ENCODE assay signal across 22 mouse cellular contexts in genomic region chr13:98305257-98305656, GRCm38 (mm10). TPM values are rescaled to one million over a fixed set of nuclear protein-coding genes. Genes with fewer than 3 reads are reported as not detected.
"Had no signal": no experiment of that assay in that cellular context is flagged by ENCODE, and none has a peak within 500 bp of the region (broad histone marks: within the 10 kb centered on the region; RNA-seq: fewer than 3 reads in every experiment).

No protein-coding gene starts in this region.

- H3K4me1 ChIP-seq: limb, embryonic 10.5 days; liver, embryonic 15.5 days had no signal

- H3K4me2 ChIP-seq: kidney, embryonic 15.5 days; liver, embryonic 11.5 days; liver, embryonic 15.5 days; lung, embryonic 15.5 days; midbrain, embryonic 15.5 days had no signal

- DNase-seq: kidney, adult 2 months; kidney, postnatal 14 days; right cerebral cortex, postnatal 4 days; spleen, adult 18-20 months; thymus, adult 18-20 months; thymus, postnatal 36 days had no signal

- H3K9me3 ChIP-seq: kidney, embryonic 15.5 days; limb, embryonic 10.5 days; liver, embryonic 15.5 days; lung, embryonic 15.5 days; midbrain, embryonic 15.5 days had no signal

- ATAC-seq: intestine, embryonic 16.5 days; midbrain, embryonic 15.5 days had no signal

- H3K27me3 ChIP-seq: kidney, embryonic 15.5 days; liver, embryonic 15.5 days; lung, embryonic 15.5 days; midbrain, embryonic 15.5 days had no signal

- H3K27ac ChIP-seq: kidney, embryonic 15.5 days; limb, embryonic 10.5 days; liver, embryonic 15.5 days; midbrain, embryonic 15.5 days had no signal

- H3K9ac ChIP-seq: kidney, embryonic 15.5 days; liver, embryonic 15.5 days; lung, embryonic 15.5 days; midbrain, embryonic 15.5 days had no signal

- H3K4me3 ChIP-seq: kidney, embryonic 15.5 days; limb, embryonic 10.5 days; liver, embryonic 15.5 days; lung, embryonic 15.5 days; midbrain, embryonic 15.5 days had no signal

RNA-seq across cellular contexts. Expression of gene Gm21976, which starts 25.6 kb away (rescaled TPM):
- total RNA-seq: layer of hippocampus, adult 8-10 months; layer of hippocampus, postnatal 14 days; left cerebral cortex, adult 18-20 months; left cerebral cortex, postnatal 10 days; megakaryocyte-erythroid progenitor cell, adult 5-6 weeks had no signal
- polyA plus RNA-seq: intestine, embryonic 16.5 days; kidney, adult 2 months; kidney, embryonic 15.5 days; large intestine, adult 2 months; limb, embryonic 10.5 days; limb, embryonic 14.5 days; liver, embryonic 11.5 days; liver, embryonic 15.5 days; lung, embryonic 15.5 days; midbrain, embryonic 15.5 days; neural tube, embryonic 14.5 days; stomach, embryonic 14.5 days had no signal

RNA-seq across cellular contexts. Expression of gene Foxd1, which starts 48.8 kb away (rescaled TPM):
- total RNA-seq: megakaryocyte-erythroid progenitor cell, adult 5-6 weeks had no signal
- polyA plus RNA-seq: intestine, embryonic 16.5 days; large intestine, adult 2 months; liver, embryonic 11.5 days; liver, embryonic 15.5 days; stomach, embryonic 14.5 days had no signal
